Mouse (Mus musculus): ENCODE measurements around the gene Tns3. TPM values are rescaled to one million over a fixed set of nuclear protein-coding genes. Genes with fewer than 3 reads are reported as not detected.

Gene Tns3
- polyA plus RNA-seq, 1 experiment = 29.2 TPM

DNA sequence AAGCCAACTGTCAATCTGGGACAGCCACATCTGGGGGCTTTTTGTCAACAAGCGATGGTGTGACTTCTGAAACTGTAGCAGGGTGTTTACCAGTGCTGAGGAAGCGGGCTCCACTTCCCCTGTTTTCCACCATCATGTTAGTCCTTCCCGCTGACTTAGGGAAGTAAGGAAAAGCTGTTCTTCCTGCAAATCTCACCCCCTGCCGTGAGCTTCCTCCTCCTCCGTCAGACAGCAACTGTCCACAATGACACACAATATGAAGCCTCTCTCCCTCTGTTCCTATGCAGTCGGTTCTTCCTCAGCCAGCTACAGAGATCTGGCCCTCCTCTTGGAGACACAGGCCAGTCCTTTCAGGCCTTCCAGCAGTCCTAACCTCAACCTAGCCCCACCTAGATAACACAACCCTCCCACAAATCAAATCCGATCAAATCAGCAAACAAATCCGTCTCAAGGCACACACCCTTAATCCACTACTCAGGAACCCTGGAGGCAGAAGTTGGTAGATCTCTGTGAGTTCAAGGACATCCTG lies 34.4 kb downstream of the Tns3 start:
- no peak overlapping the region for H3K27ac ChIP-seq (ENCODE audit: insufficient read depth, low read length)
- WGBS = 76% methylated on average over 8 of the region's 8 CpGs
- TF ChIP-seq CTCF (IDR thresholded peaks at IDR 0.05; ENCODE audit: borderline replicate concordance, insufficient read depth, low read depth, low read length) = no peak
- TF ChIP-seq POLR2A (IDR thresholded peaks at IDR 0.05; ENCODE audit: borderline replicate concordance, insufficient read depth, low read length) = no peak

DNA sequence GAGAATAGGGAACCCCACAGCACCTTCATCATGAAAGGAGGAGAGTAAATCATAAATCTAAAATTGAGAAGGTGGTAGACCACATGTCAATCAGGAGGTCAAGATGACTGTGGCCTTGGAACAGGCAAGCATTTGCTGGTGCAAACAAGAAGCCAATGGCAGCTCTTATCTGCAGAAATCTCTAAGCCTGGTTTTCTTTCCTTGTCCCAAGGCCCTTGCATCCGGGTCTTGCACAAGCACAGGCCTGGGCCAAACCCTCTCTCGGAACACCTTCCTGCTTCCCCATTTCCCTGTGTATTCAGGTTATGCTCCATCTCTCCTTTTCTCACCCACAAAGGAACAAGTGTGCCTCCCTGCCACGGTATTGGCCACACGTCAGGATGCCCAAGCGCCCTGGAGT lies 35.0 kb downstream of the Tns3 start:
- Histone ChIP-seq H3K27ac (ENCODE audit: insufficient read depth, low read length) (no peak overlapping the region), H3K4me1 (ENCODE audit: control insufficient read depth, insufficient read depth, low read length) (no peaks in the 10 kb centered on the region), H3K4me3 (replicated peaks; ENCODE audit: insufficient read depth, low read depth, low read length) (no peak overlapping the region), H3K27me3 (ENCODE audit: control insufficient read depth, insufficient read depth, low read length) (no peaks in the 10 kb centered on the region)
- TF ChIP-seq POLR2A (IDR thresholded peaks at IDR 0.05; ENCODE audit: borderline replicate concordance, insufficient read depth, low read length) = no peak
- no peak for TF ChIP-seq CTCF (IDR thresholded peaks at IDR 0.05; ENCODE audit: borderline replicate concordance, insufficient read depth, low read depth, low read length)
- 92% methylated on average over 5 of the region's 5 CpGs for WGBS
- no peak for DNase-seq

More for the DNA sequence above, 34.4 kb downstream of the Tns3 start:
- Histone ChIP-seq H3K4me1 (ENCODE audit: control insufficient read depth, insufficient read depth, low read length) (no peaks in the 10 kb centered on the region), H3K27me3 (ENCODE audit: control insufficient read depth, insufficient read depth, low read length) (no peaks in the 10 kb centered on the region), H3K4me3 (replicated peaks; ENCODE audit: insufficient read depth, low read depth, low read length) (no peak overlapping the region)
- DNase-seq = no peak

DNA sequence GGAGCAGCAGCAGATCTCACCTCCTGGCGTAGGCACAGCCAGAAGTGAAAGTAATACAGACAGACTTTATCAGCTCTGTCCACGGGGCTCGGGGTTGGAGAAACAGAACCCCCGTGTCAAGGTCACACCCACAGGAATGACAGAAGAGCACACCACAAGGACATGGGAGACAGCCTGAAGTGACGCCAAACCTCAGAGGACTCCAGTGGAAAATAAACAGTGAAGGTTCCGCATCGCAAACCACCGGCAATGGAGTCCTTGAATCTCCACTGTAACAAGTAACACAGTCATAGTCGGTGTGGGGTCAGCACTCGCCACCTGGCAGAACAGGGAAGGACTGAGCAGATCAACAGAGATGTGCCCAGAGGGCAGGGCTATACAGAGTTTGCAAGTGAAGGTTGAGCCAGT lies 35.5 kb downstream of the Tns3 start:
- Histone ChIP-seq H3K27ac (ENCODE audit: insufficient read depth, low read length) (no peak overlapping the region), H3K4me1 (ENCODE audit: control insufficient read depth, insufficient read depth, low read length) (no peaks in the 10 kb centered on the region), H3K4me3 (replicated peaks; ENCODE audit: insufficient read depth, low read depth, low read length) (no peak overlapping the region), H3K27me3 (ENCODE audit: control insufficient read depth, insufficient read depth, low read length) (no peaks in the 10 kb centered on the region)
- no peak for DNase-seq
- 88% methylated on average over 10 of the region's 10 CpGs for WGBS
- TF ChIP-seq POLR2A (IDR thresholded peaks at IDR 0.05; ENCODE audit: borderline replicate concordance, insufficient read depth, low read length) (no peak), CTCF (IDR thresholded peaks at IDR 0.05; ENCODE audit: borderline replicate concordance, insufficient read depth, low read depth, low read length) (no peak)

DNA sequence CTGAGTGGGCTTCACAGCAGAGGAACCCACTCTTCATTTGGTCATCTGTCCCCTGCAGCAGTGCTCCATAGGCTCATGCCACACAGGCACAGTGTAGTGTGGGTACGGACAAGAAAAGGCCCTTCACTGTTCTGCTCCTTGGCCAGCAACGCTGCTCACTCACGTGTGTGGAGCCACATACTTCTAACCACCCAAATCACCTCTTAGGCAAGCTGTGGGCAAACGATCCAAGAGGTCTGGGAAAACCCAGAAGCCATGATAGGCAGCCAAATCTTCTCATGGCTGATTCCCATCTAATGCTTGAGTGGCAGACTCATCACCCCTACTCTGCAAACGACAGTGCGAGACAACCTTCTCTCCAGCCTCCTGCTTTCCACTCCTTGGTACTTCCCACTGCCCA lies 37.2 kb downstream of the Tns3 start:
- Histone ChIP-seq H3K27me3 (ENCODE audit: control insufficient read depth, insufficient read depth, low read length) (no peaks in the 10 kb centered on the region; the same call in 1 of the 2 replicates), H3K4me3 (replicated peaks; ENCODE audit: insufficient read depth, low read depth, low read length) (no peak overlapping the region), H3K27ac (ENCODE audit: insufficient read depth, low read length) (no peak overlapping the region), H3K4me1 (ENCODE audit: control insufficient read depth, insufficient read depth, low read length) (no peaks in the 10 kb centered on the region)
- WGBS = 66% methylated on average over 6 of the region's 6 CpGs
- TF ChIP-seq CTCF (IDR thresholded peaks at IDR 0.05; ENCODE audit: borderline replicate concordance, insufficient read depth, low read depth, low read length) (no peak), POLR2A (IDR thresholded peaks at IDR 0.05; ENCODE audit: borderline replicate concordance, insufficient read depth, low read length) (no peak)
- DNase-seq = no peak

DNA sequence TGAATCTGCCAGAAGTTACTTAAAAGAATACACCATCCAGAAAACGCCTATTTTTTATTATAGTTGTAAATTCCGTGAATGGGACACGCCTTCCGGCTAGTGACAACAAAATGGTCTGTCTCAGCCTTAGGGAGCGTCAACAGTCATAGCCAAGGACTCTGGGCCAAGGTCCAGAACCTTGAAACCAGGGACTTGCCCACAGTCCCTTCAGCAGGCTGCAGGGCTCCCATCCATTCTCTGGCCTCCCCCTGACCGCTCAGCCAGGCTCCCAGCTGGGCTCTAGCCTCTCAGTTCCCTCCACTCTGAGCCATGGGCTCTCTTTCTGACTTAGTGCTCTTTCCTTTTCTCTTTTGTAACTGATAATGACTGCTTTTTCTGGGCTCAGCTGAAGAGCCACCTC lies 37.6 kb downstream of the Tns3 start:
- no peak for TF ChIP-seq POLR2A (IDR thresholded peaks at IDR 0.05; ENCODE audit: borderline replicate concordance, insufficient read depth, low read length)
- no peak for TF ChIP-seq CTCF (IDR thresholded peaks at IDR 0.05; ENCODE audit: borderline replicate concordance, insufficient read depth, low read depth, low read length)
- 91% methylated on average over 6 of the region's 6 CpGs for WGBS
- Histone ChIP-seq H3K4me1 (ENCODE audit: control insufficient read depth, insufficient read depth, low read length) (no peaks in the 10 kb centered on the region), H3K27me3 (ENCODE audit: control insufficient read depth, insufficient read depth, low read length) (no peaks in the 10 kb centered on the region; the same call in 1 of the 2 replicates), H3K27ac (ENCODE audit: insufficient read depth, low read length) (no peak overlapping the region), H3K4me3 (replicated peaks; ENCODE audit: insufficient read depth, low read depth, low read length) (no peak overlapping the region)
- DNase-seq = no peak

DNA sequence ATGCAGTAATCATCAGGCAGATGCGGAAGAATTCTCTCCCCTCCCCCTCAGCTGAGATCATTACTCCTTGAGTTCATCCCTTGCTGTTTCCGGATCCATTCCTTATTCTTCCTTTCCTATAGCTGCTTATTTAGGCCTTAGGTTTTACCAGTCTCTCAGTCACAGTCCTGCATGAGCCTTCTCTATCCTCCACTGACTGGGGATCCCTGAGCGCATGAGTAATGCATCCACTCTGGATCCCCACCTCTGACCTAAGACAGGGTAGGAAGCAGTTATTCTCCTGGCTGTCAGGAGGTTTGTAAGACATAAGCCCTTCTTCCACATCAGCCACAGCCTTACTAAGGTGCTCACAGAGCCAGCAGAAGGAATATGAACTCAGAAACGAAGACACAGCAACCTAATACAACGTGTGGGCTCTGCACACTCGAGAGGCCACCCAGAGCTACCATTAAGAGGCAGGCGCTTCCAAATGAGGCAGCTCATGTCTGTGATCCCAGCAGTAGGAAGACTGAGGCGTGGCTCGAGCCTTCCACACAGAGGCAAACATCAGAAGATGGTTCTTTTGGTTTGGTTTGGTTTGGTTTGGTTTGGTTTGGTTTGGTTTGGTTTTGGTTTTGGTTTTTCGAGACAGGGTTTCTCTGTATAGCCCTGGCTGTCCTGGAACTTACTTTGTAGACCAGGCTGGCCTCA lies 38.3 kb downstream of the Tns3 start:
- H3K4me1 ChIP-seq (ENCODE audit: control insufficient read depth, insufficient read depth, low read length) = no peaks in the 10 kb centered on the region
- no peak overlapping the region for H3K27ac ChIP-seq (ENCODE audit: insufficient read depth, low read length)
- no peak overlapping the region for H3K4me3 ChIP-seq (replicated peaks; ENCODE audit: insufficient read depth, low read depth, low read length)
- H3K27me3 ChIP-seq (ENCODE audit: control insufficient read depth, insufficient read depth, low read length) = no peaks in the 10 kb centered on the region; the same call in 1 of the 2 replicates
- 92% methylated on average over 10 of the region's 10 CpGs for WGBS
- DNase-seq = no peak
- no peak for TF ChIP-seq CTCF (IDR thresholded peaks at IDR 0.05; ENCODE audit: borderline replicate concordance, insufficient read depth, low read depth, low read length)
- TF ChIP-seq POLR2A (IDR thresholded peaks at IDR 0.05; ENCODE audit: borderline replicate concordance, insufficient read depth, low read length) = no peak

DNA sequence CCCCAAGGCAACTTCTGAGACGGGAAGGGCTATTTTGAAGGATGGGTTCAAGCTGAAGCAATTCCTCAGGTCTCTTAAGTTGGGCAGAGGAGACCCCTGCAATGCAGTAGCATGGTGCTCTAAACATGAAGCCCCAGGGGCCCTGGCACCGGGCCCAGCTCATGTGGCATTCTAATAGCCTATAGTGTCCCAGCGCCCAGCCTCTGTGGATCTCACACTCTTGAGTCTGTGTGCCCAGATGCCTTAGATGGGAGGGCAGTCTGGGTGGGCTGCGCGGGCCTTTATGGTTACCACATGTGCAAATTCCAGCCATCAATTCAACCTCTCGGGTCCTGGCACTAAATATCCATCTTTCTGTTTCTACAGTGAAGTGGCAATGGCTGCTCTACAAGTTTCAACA lies 38.9 kb downstream of the Tns3 start:
- WGBS = 76% methylated on average over 6 of the region's 6 CpGs
- Histone ChIP-seq H3K27me3 (ENCODE audit: control insufficient read depth, insufficient read depth, low read length) (no peaks in the 10 kb centered on the region; the same call in 1 of the 2 replicates), H3K4me3 (replicated peaks; ENCODE audit: insufficient read depth, low read depth, low read length) (no peak overlapping the region), H3K4me1 (ENCODE audit: control insufficient read depth, insufficient read depth, low read length) (no peaks in the 10 kb centered on the region), H3K27ac (ENCODE audit: insufficient read depth, low read length) (no peak overlapping the region)
- TF ChIP-seq CTCF (IDR thresholded peaks at IDR 0.05; ENCODE audit: borderline replicate concordance, insufficient read depth, low read depth, low read length) (no peak), POLR2A (IDR thresholded peaks at IDR 0.05; ENCODE audit: borderline replicate concordance, insufficient read depth, low read length) (no peak)
- DNase-seq = no peak
